Mouse (Mus musculus) liver, embryonic 14.5 days (tissue): ENCODE data around the gene Tmem59l.
"Not testable (repeated sequence)": the region's sequence is repeated elsewhere in the genome, so short reads cannot be mapped to it uniquely, and the experiment has no call there.

Source experiments
- CTCF ChIP-seq: IDR thresholded peaks from 2 replicates; pipeline ENCODE4 v1.5.1; 2016; ENCODE audit warnings: antibody characterized with exemption, low read depth, control low read depth
- EP300 ChIP-seq: IDR thresholded peaks from 2 replicates; pipeline ENCODE4 v1.6.1; 2016; ENCODE audit warnings: antibody characterized with exemption, low read depth

- not testable (repeated sequence) for TF ChIP-seq CTCF, EP300
Measured at GRCm38 (mm10) chr8:70511174-70511573, 24.0 kb upstream of the Tmem59l start.
